Mouse (Mus musculus) heart, postnatal 36 days (tissue): Measurements from ENCODE around the gene Glis1. TPM values are rescaled to one million over a fixed set of nuclear protein-coding genes. Genes with fewer than 3 reads are reported as not detected.

Experiments
- DNase-seq, 2 experiments: peaks; one replicate each; pipeline ENCODE4 v3.0.0; 2021 to 2022
- intact Hi-C: fragments of 180-260 bp; cut with DNase I; formaldehyde crosslinking; loops from one replicate; pipeline ENCODE4 v1.15.1; 2025
- total RNA-seq, 2 experiments: library from RNA; stranded (reverse); gene quantifications; 2 replicates each; pipeline ENCODE4 v1.2.3; 2021

Gene Glis1
- under 1 TPM in 1 of 2 experiments, not detected in 1; 0.28 TPM for total RNA-seq

GRCm38 (mm10) chr4:107434356-107435237 lies at the start of gene Glis1:
Gene Glis1, plus strand, starts transcription at chr4:107434591.
- intact Hi-C loops = no loop called here
- peak; percentile 56 to 67 for DNase-seq

- intact Hi-C loops = no loop called here
- peak in 1 of 2 experiments; percentile 17 for DNase-seq
Observed at GRCm38 (mm10) chr4:107387038-107387437, 47.4 kb upstream of the Glis1 start.

- DNase-seq = no peak
- intact Hi-C loops = no loop called here
Observed at GRCm38 (mm10) chr4:107387465-107387864, 46.9 kb upstream of the Glis1 start.

GRCm38 (mm10) chr4:107388291-107388690 lies 46.1 kb upstream of the Glis1 start:
- intact Hi-C loops = no loop called here
- DNase-seq = no peak

- intact Hi-C loops = no loop called here
Observed at GRCm38 (mm10) chr4:107389345-107389744, 45.0 kb upstream of the Glis1 start.

GRCm38 (mm10) chr4:107393771-107394170 lies 40.6 kb upstream of the Glis1 start:
- no peak for DNase-seq
- intact Hi-C loops = no loop called here

More at GRCm38 (mm10) chr4:107389345-107389744, 45.0 kb upstream of the Glis1 start:
- no peak for DNase-seq

- intact Hi-C loops = loop anchor here (5.0 to 10.0 kb wide), 2 partner anchors 217 to 425 kb away; no protein-coding TSS in a partner anchor
- DNase-seq = no peak
Observed at GRCm38 (mm10) chr4:107420202-107420601, 14.2 kb upstream of the Glis1 start.

GRCm38 (mm10) chr4:107421711-107422110 lies 12.7 kb upstream of the Glis1 start:
- no peak for DNase-seq
- intact Hi-C loops = loop anchor here (1.0 to 10.0 kb wide), 4 partner anchors 32 to 423 kb away; no protein-coding TSS in a partner anchor

- intact Hi-C loops = loop anchor here (1.0 to 10.0 kb wide), 4 partner anchors 31 to 423 kb away; no protein-coding TSS in a partner anchor
- peak; percentile 15 to 23 for DNase-seq
Observed at GRCm38 (mm10) chr4:107422176-107422575, 12.2 kb upstream of the Glis1 start.

- intact Hi-C loops = loop anchor here (10.0 kb wide), 1 partner anchor 419 kb away; no protein-coding TSS in a partner anchor
- DNase-seq = no peak
Observed at GRCm38 (mm10) chr4:107425616-107426015, 8.8 kb upstream of the Glis1 start.

GRCm38 (mm10) chr4:107426631-107427030 lies 7.8 kb upstream of the Glis1 start:
- intact Hi-C loops = loop anchor here (10.0 kb wide), 1 partner anchor 418 kb away; no protein-coding TSS in a partner anchor
- DNase-seq = no peak

- DNase-seq = no peak
- intact Hi-C loops = no loop called here
Observed at GRCm38 (mm10) chr4:107432717-107433116, 1.7 kb upstream of the Glis1 start.

- DNase-seq = no peak
- intact Hi-C loops = no loop called here
Observed at GRCm38 (mm10) chr4:107433998-107434355, 414 bp upstream of the Glis1 start.

- intact Hi-C loops = no loop called here
Observed at GRCm38 (mm10) chr4:107435238-107435946, 1.0 kb downstream of the Glis1 start.

GRCm38 (mm10) chr4:107436476-107436875 lies 2.1 kb downstream of the Glis1 start:
- no peak for DNase-seq
- intact Hi-C loops = no loop called here

More at GRCm38 (mm10) chr4:107435238-107435946, 1.0 kb downstream of the Glis1 start:
- no peak for DNase-seq

- DNase-seq = no peak
- intact Hi-C loops = no loop called here
Observed at GRCm38 (mm10) chr4:107438741-107439140, 4.3 kb downstream of the Glis1 start.

- DNase-seq = no peak
- intact Hi-C loops = no loop called here
Observed at GRCm38 (mm10) chr4:107440306-107440705, 5.9 kb downstream of the Glis1 start.

GRCm38 (mm10) chr4:107442288-107442687 lies 7.9 kb downstream of the Glis1 start:
- DNase-seq = no peak
- intact Hi-C loops = no loop called here

- DNase-seq = no peak
Observed at GRCm38 (mm10) chr4:107442891-107443483, 8.6 kb downstream of the Glis1 start.

GRCm38 (mm10) chr4:107443621-107444020 lies 9.2 kb downstream of the Glis1 start:
- intact Hi-C loops = no loop called here
- no peak for DNase-seq

More at GRCm38 (mm10) chr4:107442891-107443483, 8.6 kb downstream of the Glis1 start:
- intact Hi-C loops = no loop called here

- DNase-seq = no peak
- intact Hi-C loops = no loop called here
Observed at GRCm38 (mm10) chr4:107448481-107448880, 14.1 kb downstream of the Glis1 start.
